Mouse (Mus musculus) stomach, adult 2 months (tissue): ENCODE data around the gene Nme3. TPM values are rescaled to one million over a fixed set of nuclear protein-coding genes. Genes with fewer than 3 reads are reported as not detected.

Source experiments
- polyA plus RNA-seq: library from polyadenylated mRNA; depleted of rRNA; stranded (reverse); fragments of >200 nt; gene quantifications from 2 replicates; pipeline ENCODE4 v1.2.3, GENCODE M21; 2012; rRNA removed

The Nme3 gene
- 25.7 and 28.0 TPM in 2 replicates for polyA plus RNA-seq

GRCm38 (mm10) chr17:24896241-24896992 lies at the start of gene Nme3:
Nme3 (plus strand) TSS chr17:24896500.

DNA sequence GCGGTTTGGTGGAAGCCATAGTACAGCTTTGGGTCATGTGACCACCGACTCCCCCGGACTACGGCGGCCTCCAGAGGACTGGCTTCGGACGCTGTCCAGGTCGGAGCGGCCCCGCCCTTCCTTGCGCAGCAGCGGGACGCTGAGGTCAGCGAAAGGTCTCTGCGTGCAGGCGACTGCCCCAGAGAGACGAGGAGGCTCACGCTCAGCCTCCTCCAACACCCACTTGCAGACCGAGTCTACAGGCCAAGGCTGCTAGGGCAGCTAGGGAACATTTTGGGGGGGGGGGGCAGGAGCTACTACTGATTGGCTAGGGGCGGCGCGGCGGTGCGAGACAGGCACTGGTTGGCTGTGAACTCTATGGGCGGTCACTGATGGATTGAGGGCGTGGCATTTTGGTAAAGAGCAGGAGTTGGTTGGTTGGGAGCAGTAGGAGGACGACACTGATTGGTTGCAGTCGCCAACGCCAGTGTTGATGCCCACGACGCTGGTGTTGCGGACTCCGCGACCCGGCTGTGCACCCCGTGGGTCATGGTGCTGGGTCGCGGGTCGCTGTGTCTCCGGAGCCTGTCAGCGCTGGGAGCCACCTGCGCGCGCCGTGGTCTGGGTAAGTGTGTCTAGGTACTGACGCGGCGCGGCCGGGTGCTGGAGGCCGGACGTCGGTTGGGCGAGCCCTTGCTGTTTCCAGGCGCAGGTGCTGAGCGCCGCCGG lies 46.1 kb upstream of the Nme3 start, which contains the start of gene Fahd1:
Gene Fahd1 (minus strand): TSS at position 300 of the 708 bp plus-strand sequence.

DNA sequence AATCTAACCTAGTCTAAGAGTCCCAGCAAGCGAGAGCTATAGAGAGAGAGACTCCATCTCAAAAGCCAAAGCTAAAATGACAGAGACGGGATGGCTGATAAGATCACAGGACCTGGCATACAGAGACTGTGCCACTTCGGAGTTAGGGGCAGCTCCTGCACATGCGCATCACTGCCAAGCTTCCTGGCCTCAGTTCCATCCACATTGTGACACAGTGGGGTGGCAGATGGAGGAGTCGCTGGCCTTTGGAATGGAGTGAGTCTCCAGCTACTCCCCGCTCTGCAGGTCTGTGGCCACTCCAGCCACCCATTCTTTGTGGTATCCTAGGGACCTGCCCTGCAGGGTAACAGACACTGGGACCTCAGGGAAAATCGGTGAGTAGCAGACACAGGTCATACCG lies 30.5 kb upstream of the Nme3 start, which contains the start of gene Igfals:
Gene Igfals (plus strand): TSS at position 222 of the 400 bp plus-strand sequence.

GRCm38 (mm10) chr17:24886134-24886931 lies 10.0 kb upstream of the Nme3 start, which contains the start of the genes Nubp2 and Spsb3:
Nubp2 (minus strand) TSS chr17:24886349.
Spsb3 (plus strand) TSS chr17:24886643.

GRCm38 (mm10) chr17:24894995-24895547 lies 1.2 kb upstream of the Nme3 start, which contains the start of the genes Eme2 and Mrps34:
Eme2 (minus strand) TSS chr17:24895087.
Mrps34 (plus strand) TSS chr17:24895116.

DNA sequence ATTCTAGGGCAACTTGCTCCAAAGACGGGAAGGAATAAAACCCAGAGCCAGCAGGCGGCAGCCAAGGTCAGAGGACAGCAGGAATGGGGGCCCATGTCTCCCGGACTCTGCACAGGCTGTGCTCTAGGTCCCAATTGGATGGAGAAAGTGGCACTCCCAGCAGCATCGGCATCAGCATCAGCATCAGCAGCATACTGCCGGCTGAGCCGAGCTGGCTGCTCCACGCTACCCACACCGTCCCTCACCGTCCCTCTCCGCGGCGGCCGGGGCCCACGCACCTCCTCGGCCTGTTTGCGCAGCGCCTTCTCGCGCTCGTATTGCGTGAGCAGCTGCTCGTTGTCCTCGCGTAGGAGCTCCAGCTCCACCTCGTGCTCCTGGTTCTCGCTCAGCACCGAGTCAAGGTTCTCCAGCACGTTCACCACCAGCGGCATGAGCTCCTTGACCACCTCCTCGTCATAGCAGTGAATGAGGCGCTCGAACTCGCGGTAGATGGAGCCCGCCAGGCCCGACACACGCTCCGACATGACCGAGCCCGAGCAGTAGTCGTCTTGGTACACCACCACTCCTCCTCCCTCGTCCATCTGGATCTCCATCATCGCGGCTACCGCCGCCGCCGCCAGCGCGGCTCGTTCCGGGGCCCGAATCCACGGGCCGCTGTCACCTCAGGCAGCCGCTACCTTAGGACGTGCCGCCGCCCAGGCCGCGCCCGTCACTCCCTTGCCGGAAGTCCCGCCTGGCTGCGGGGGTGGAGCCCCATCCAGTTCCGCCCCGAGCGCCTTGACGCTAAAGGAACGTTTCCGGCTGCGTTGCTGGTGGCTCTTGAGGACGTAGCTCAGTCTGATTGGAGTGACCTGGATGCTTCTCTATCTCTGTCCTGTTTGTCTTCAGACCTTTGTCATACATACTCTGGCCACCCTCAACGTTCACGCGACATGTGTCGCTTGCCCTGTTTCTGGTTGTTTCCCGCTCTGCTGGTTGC lies 40.2 kb downstream of the Nme3 start, which contains the start of gene Mapk8ip3:
Gene Mapk8ip3 (minus strand): TSS at position 719 of the 979 bp plus-strand sequence.

Other genes with a start within 250 kb of the Nme3 start
- 79.0 and 91.9 TPM in 2 replicates for gene Slc9a3r2, start 246.2 kb upstream of the Nme3 start, polyA plus RNA-seq
- 82.5 and 162 TPM in 2 replicates for gene Npw, start 238.0 kb upstream of the Nme3 start, polyA plus RNA-seq
- 38.5 and 39.1 TPM in 2 replicates for gene Zfp598, start 226.8 kb upstream of the Nme3 start, polyA plus RNA-seq
- gene Syngr3, start 206.5 kb upstream of the Nme3 start, polyA plus RNA-seq = 1.4 and 1.7 TPM in 2 replicates
- gene Gfer, start 200.3 kb upstream of the Nme3 start, polyA plus RNA-seq = 7.2 and 30.2 TPM in 2 replicates
- 11.3 and 12.3 TPM in 2 replicates for gene Noxo1, start 200.3 kb upstream of the Nme3 start, polyA plus RNA-seq
- gene Tbl3, start 188.8 kb upstream of the Nme3 start, polyA plus RNA-seq = 25.5 and 30.0 TPM in 2 replicates
- 0.13 and 0.33 TPM in 2 replicates for gene Rnf151, start 178.4 kb upstream of the Nme3 start, polyA plus RNA-seq
- 1,596 and 3,241 TPM in 2 replicates for gene Rps2, start 178.4 kb upstream of the Nme3 start, polyA plus RNA-seq
- gene Ndufb10, start 172.0 kb upstream of the Nme3 start, polyA plus RNA-seq = 158 and 263 TPM in 2 replicates
- gene Rpl3l, start 168.7 kb upstream of the Nme3 start, polyA plus RNA-seq = 2.5 and 3.6 TPM in 2 replicates
- 78.4 and 78.5 TPM in 2 replicates for gene Msrb1, start 159.9 kb upstream of the Nme3 start, polyA plus RNA-seq
- 3.0 and 3.9 TPM in 2 replicates for gene Hs3st6, start 143.5 kb upstream of the Nme3 start, polyA plus RNA-seq
- not detected in 2 replicates for gene Meiob, start 92.2 kb upstream of the Nme3 start, polyA plus RNA-seq
- gene Hagh, start 56.4 kb upstream of the Nme3 start, polyA plus RNA-seq = 37.2 and 61.0 TPM in 2 replicates
- 5.4 and 6.5 TPM in 2 replicates for gene Fahd1, start 46.1 kb upstream of the Nme3 start, polyA plus RNA-seq
- 2.3 and 5.1 TPM in 2 replicates for gene Igfals, start 30.5 kb upstream of the Nme3 start, polyA plus RNA-seq
- gene Nubp2, start 10.2 kb upstream of the Nme3 start, polyA plus RNA-seq = 17.6 and 19.5 TPM in 2 replicates
- gene Spsb3, start 9.9 kb upstream of the Nme3 start, polyA plus RNA-seq = 55.4 and 87.4 TPM in 2 replicates
- 12.9 and 16.6 TPM in 2 replicates for gene Eme2, start 1.4 kb upstream of the Nme3 start, polyA plus RNA-seq
- gene Mrps34, start 1.4 kb upstream of the Nme3 start, polyA plus RNA-seq = 92.5 and 285 TPM in 2 replicates
- gene Mapk8ip3, start 40.5 kb downstream of the Nme3 start, polyA plus RNA-seq = 31.3 and 37.0 TPM in 2 replicates
- 2.4 and 3.6 TPM in 2 replicates for gene Jpt2, start 64.2 kb downstream of the Nme3 start, polyA plus RNA-seq
- 2.9 and 4.7 TPM in 2 replicates for gene Cramp1l, start 119.3 kb downstream of the Nme3 start, polyA plus RNA-seq
- 2.1 and 2.7 TPM in 2 replicates for gene Ift140, start 119.6 kb downstream of the Nme3 start, polyA plus RNA-seq
- 17.1 and 18.2 TPM in 2 replicates for gene Tmem204, start 187.1 kb downstream of the Nme3 start, polyA plus RNA-seq
- gene Telo2, start 219.5 kb downstream of the Nme3 start, polyA plus RNA-seq = 7.1 and 7.3 TPM in 2 replicates
- gene Ptx4, start 224.3 kb downstream of the Nme3 start, polyA plus RNA-seq = not detected in 2 replicates
- 12.3 and 13.1 TPM in 2 replicates for gene Clcn7, start 236.9 kb downstream of the Nme3 start, polyA plus RNA-seq